Comparison of ENCODE assay signal across 7 mouse cellular contexts in the genomic region with DNA sequence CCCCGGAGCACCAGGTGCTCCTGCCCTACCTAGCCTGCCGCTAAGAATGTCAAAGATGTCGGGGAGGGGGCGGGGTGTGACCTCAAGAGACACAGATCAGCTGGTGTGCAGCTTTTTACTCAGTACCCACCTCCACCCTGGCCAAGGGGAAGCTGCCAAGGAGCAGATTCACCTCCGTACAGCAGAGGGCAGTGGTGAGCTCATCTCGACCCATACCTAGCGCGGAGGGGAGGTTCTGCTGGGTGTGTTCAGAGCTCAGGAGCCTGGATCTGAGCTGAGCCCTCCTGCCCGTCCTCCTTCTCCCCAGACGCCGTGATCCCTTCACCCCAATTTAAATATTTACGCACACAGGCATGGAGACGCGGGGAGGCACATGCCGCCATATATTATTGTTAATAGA.
DNase-seq lines count a peak whose midpoint lies in the region; ATAC-seq lines count a peak whose summit lies in the region.

No protein-coding gene starts in this region.

- intact Hi-C loops in left cerebral cortex, postnatal 4 days (cut with DNase I), result loop anchor here (5.0 to 10.0 kb wide), 2 partner anchors 151 to 263 kb away; no protein-coding TSS in a partner anchor

- H3K9me3 ChIP-seq in embryonic facial prominence, embryonic 10.5 days, result no peaks in the 10 kb centered on the region
- H3K9me3 ChIP-seq in midbrain, embryonic 11.5 days (ENCODE audit: control insufficient read depth, low read length), result no peaks in the 10 kb centered on the region

- peak overlapping the region; percentile 41 for H3K4me3 ChIP-seq in embryonic facial prominence, embryonic 10.5 days
- peak overlapping the region; percentile 13; the same call in 1 of the 2 replicates for H3K4me3 ChIP-seq in midbrain, embryonic 11.5 days (ENCODE audit: low read depth, low read length)

- peaks cover 13% of the 10 kb centered on the region for H3K4me1 ChIP-seq in embryonic facial prominence, embryonic 10.5 days
- no peaks in the 10 kb centered on the region for H3K4me1 ChIP-seq in midbrain, embryonic 11.5 days (ENCODE audit: control insufficient read depth, insufficient read depth, low read length)

- ATAC-seq in midbrain, embryonic 11.5 days (ENCODE audit: low FRiP score), result peak; percentile 93

- WGBS in embryonic facial prominence, embryonic 10.5 days, result 2% methylated on average over 15 of the region's 15 CpGs
- WGBS in midbrain, embryonic 11.5 days, result 2% methylated on average over 15 of the region's 15 CpGs

- H3K36me3 ChIP-seq in embryonic facial prominence, embryonic 10.5 days (replicated peaks), result no peaks in the 10 kb centered on the region
- H3K36me3 ChIP-seq in midbrain, embryonic 11.5 days (ENCODE audit: control insufficient read depth, insufficient read depth, low read length), result no peaks in the 10 kb centered on the region
- H3K36me3 ChIP-seq in splenic B cell, adult 2 months (ENCODE audit: control insufficient read depth, insufficient read depth, low read length, poor library complexity, severe bottlenecking), result no peaks in the 10 kb centered on the region

- no peaks in the 10 kb centered on the region for H3K27me3 ChIP-seq in embryonic facial prominence, embryonic 10.5 days (replicated peaks; ENCODE audit: low read depth, poor library complexity, severe bottlenecking)
- H3K27me3 ChIP-seq in midbrain, embryonic 11.5 days (ENCODE audit: control insufficient read depth, insufficient read depth, low read length), result no peaks in the 10 kb centered on the region
- H3K27me3 ChIP-seq in splenic B cell, adult 2 months (ENCODE audit: control insufficient read depth, insufficient read depth, low read length, poor library complexity, severe bottlenecking), result no peaks in the 10 kb centered on the region

- DNase-seq in adrenal gland, postnatal 36 days, result peak; percentile 79 to 83
- peak; percentile 87 for DNase-seq in embryonic facial prominence, embryonic 10.5 days (ENCODE audit: low spot score)
- peak; percentile 71 to 82 for DNase-seq in heart, adult 18-20 months
- DNase-seq in kidney, adult 18-20 months, result peak; percentile 73
- DNase-seq in left cerebral cortex, postnatal 4 days, result peak; percentile 82
- peak; percentile 95 for DNase-seq in midbrain, embryonic 11.5 days (ENCODE audit: low spot score, missing footprints)
- peak; percentile 4 for DNase-seq in splenic B cell, adult 2 months (ENCODE audit: low read depth, low spot score)

- peak overlapping the region; percentile 44 for H3K4me2 ChIP-seq in midbrain, embryonic 11.5 days

- no peak overlapping the region for H3K9ac ChIP-seq in midbrain, embryonic 11.5 days (ENCODE audit: low read length)

- H3K27ac ChIP-seq in embryonic facial prominence, embryonic 10.5 days (replicated peaks), result no peak overlapping the region
- H3K27ac ChIP-seq in midbrain, embryonic 11.5 days (ENCODE audit: low read depth, low read length), result no peak overlapping the region

Comparison
In these comparisons a context has a peak if more than half of its experiments do, and no peak if none do; other contexts are left out.
1. DNase-seq: peak in every context shown above with its lines; median percentile 95 in midbrain, embryonic 11.5 days; 87 in embryonic facial prominence, embryonic 10.5 days; 82 in left cerebral cortex, postnatal 4 days; 81 in adrenal gland, postnatal 36 days; 76 in heart, adult 18-20 months; 73 in kidney, adult 18-20 months; 4 in splenic B cell, adult 2 months.